Mouse (Mus musculus) CH12.LX (cell line): ENCODE results near the gene Prkg2.

ENCODE experiments used
- CTCF ChIP-seq, 2 experiments: IDR thresholded peaks in 1 of 2; conservative IDR thresholded peaks in 1 of 2; 2 replicates each; pipeline ENCODE4 v1.5.1; 2011 to 2012; ENCODE audit warnings: low read depth in 2 of 2, low read length in 2 of 2, improper control_type of control experiment in 1 of 2, inconsistent platforms in 1 of 2, mild to moderate bottlenecking in 1 of 2, moderate library complexity in 1 of 2
- E2F4 ChIP-seq: IDR thresholded peaks from 2 replicates; pipeline ENCODE4 v1.6.1; 2011; ENCODE audit warnings: low read depth, low read length, improper control_type of control experiment; ENCODE audit not compliant: insufficient replicate concordance
- NELFE ChIP-seq: IDR thresholded peaks from 2 replicates; pipeline ENCODE4 v1.6.1; 2011; ENCODE audit warnings: low read depth, low read length, improper control_type of control experiment
- PAX5 ChIP-seq: IDR thresholded peaks from 2 replicates; pipeline ENCODE4 v1.6.1; 2012; ENCODE audit warnings: low read length, inconsistent platforms, mixed read lengths

GRCm38 (mm10) chr5:98981304-98981703 lies 55.8 kb downstream of the Prkg2 start:
- TF ChIP-seq PAX5 (no peak), NELFE (no peak), E2F4 (no peak), CTCF (conservative IDR thresholded peaks at IDR 0.05 in 1 of 2, IDR thresholded peaks at IDR 0.05 in 1 of 2; ENCODE audit: low read depth in 2 of 2, low read length in 2 of 2) (no peak)
